Mouse (Mus musculus) cortical plate, adult 2 months (tissue): ENCODE data around the gene Nrg4. TPM values are rescaled to one million over a fixed set of nuclear protein-coding genes. Genes with fewer than 3 reads are reported as not detected.

Source experiments
- H3K27ac ChIP-seq: fragments of 200-500 bp; 2 replicates; pipeline ENCODE4 v1.5.1; 2012; ENCODE audit warnings: low read length, control low read depth, inconsistent platforms; ENCODE audit not compliant: insufficient read depth
- H3K4me1 ChIP-seq: fragments of 200-500 bp; 2 replicates; pipeline ENCODE4 v1.6.1; 2011; ENCODE audit warnings: low read length; ENCODE audit not compliant: control insufficient read depth, insufficient read depth
- H3K4me3 ChIP-seq: fragments of 200-500 bp; 2 replicates; pipeline ENCODE4 v1.5.1; 2011; ENCODE audit warnings: mild to moderate bottlenecking, low read length, control low read depth; ENCODE audit not compliant: insufficient read depth
- CTCF ChIP-seq: fragments of 200-500 bp; IDR thresholded peaks from 2 replicates; pipeline ENCODE4 v1.5.1; 2011; ENCODE audit warnings: mild to moderate bottlenecking, control low read depth, low read length; ENCODE audit not compliant: insufficient read depth; ENCODE audit errors: extremely low read depth
- POLR2A ChIP-seq: fragments of 200-500 bp; IDR thresholded peaks from 2 replicates; pipeline ENCODE4 v1.6.1; 2011; ENCODE audit warnings: mild to moderate bottlenecking, low read length, control low read depth; ENCODE audit not compliant: insufficient read depth; ENCODE audit errors: extremely low read depth
- polyA plus RNA-seq: library from polyadenylated mRNA; depleted of rRNA; stranded (reverse); fragments of >200 nt; gene quantifications from 2 replicates; pipeline ENCODE4 v1.2.3, GENCODE M21; 2012

Gene Nrg4
- polyA plus RNA-seq, 1 experiment: 1.9 TPM

GRCm38 (mm10) chr9:55325061-55325460 lies 1.6 kb downstream of the Nrg4 start:
- H3K27ac ChIP-seq: no peak overlapping the region
- TF ChIP-seq CTCF (no peak), POLR2A (no peak)

GRCm38 (mm10) chr9:55324516-55324915 lies 2.1 kb downstream of the Nrg4 start:
- TF ChIP-seq CTCF: peak; percentile 38; the same call in 1 of the 2 replicates
- TF ChIP-seq POLR2A: no peak
- H3K4me3 ChIP-seq: no peak overlapping the region
- H3K4me1 ChIP-seq: no peaks in the 10 kb centered on the region; the same call in 1 of the 2 replicates
- no peak overlapping the region for H3K27ac ChIP-seq

More at GRCm38 (mm10) chr9:55325061-55325460, 1.6 kb downstream of the Nrg4 start:
- Histone ChIP-seq H3K4me1 (no peaks in the 10 kb centered on the region; the same call in 1 of the 2 replicates), H3K4me3 (no peak overlapping the region)

GRCm38 (mm10) chr9:55324085-55324484 lies 2.6 kb downstream of the Nrg4 start:
- Histone ChIP-seq H3K4me1 (no peaks in the 10 kb centered on the region; the same call in 1 of the 2 replicates), H3K27ac (no peak overlapping the region), H3K4me3 (no peak overlapping the region)
- no peak for TF ChIP-seq POLR2A

- Histone ChIP-seq H3K27ac (no peak overlapping the region), H3K4me1 (no peaks in the 10 kb centered on the region; the same call in 1 of the 2 replicates), H3K4me3 (no peak overlapping the region)
- TF ChIP-seq CTCF (no peak), POLR2A (no peak)
Observed at GRCm38 (mm10) chr9:55322641-55323040, 4.0 kb downstream of the Nrg4 start.

- H3K4me3 ChIP-seq: no peak overlapping the region
- no peak overlapping the region for H3K27ac ChIP-seq
- TF ChIP-seq CTCF (no peak), POLR2A (no peak)
- H3K4me1 ChIP-seq: no peaks in the 10 kb centered on the region
Observed at GRCm38 (mm10) chr9:55313619-55314261, 12.9 kb downstream of the Nrg4 start.

GRCm38 (mm10) chr9:55311560-55311959 lies 15.1 kb downstream of the Nrg4 start:
- Histone ChIP-seq H3K27ac (no peak overlapping the region), H3K4me3 (no peak overlapping the region), H3K4me1 (no peaks in the 10 kb centered on the region)
- TF ChIP-seq CTCF (peak; percentile 83), POLR2A (no peak)

GRCm38 (mm10) chr9:55308455-55308854 lies 18.2 kb downstream of the Nrg4 start:
- TF ChIP-seq POLR2A: no peak
- TF ChIP-seq CTCF: no peak
- Histone ChIP-seq H3K4me1 (no peaks in the 10 kb centered on the region), H3K4me3 (no peak overlapping the region), H3K27ac (no peak overlapping the region)

- no peaks in the 10 kb centered on the region for H3K4me1 ChIP-seq
- no peak overlapping the region for H3K27ac ChIP-seq
- no peak overlapping the region for H3K4me3 ChIP-seq
- TF ChIP-seq POLR2A: no peak
- TF ChIP-seq CTCF: no peak
Observed at GRCm38 (mm10) chr9:55307557-55307956, 19.1 kb downstream of the Nrg4 start.

- no peak for TF ChIP-seq POLR2A
- TF ChIP-seq CTCF: no peak
- Histone ChIP-seq H3K4me3 (no peak overlapping the region), H3K27ac (no peak overlapping the region), H3K4me1 (no peaks in the 10 kb centered on the region)
Observed at GRCm38 (mm10) chr9:55307066-55307465, 19.6 kb downstream of the Nrg4 start.

GRCm38 (mm10) chr9:55296221-55296620 lies 30.4 kb downstream of the Nrg4 start:
- no peak overlapping the region for H3K27ac ChIP-seq
- no peak overlapping the region for H3K4me3 ChIP-seq
- no peak for TF ChIP-seq CTCF
- no peak for TF ChIP-seq POLR2A
- H3K4me1 ChIP-seq: no peaks in the 10 kb centered on the region
